Mouse (Mus musculus): ENCODE results near the gene Pbld2.

DNA sequence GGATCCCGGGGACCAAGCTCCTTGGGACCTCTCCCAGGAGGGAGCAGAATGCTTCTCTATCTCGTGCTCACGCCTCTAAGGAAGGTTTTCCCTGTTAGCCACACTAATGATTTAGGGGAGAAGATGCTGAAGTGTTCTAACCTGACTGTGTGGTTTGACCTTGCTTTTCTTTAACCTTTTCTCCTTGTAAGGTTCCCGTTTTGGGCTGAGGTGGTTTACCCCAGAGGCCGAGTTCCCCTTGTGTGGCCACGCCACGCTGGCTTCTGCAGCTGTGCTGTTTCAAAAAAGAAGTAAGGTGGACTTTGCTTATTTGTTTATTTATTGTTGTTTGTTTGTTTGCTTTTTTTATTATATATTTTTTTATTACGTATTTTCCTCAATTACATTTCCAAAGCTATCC is 23.6 kb downstream of the Pbld2 start:
- no peak for TF ChIP-seq CEBPB (IDR thresholded peaks at IDR 0.05; ENCODE audit: insufficient read depth, poor library complexity, severe bottlenecking)
- TF ChIP-seq SRF (IDR thresholded peaks at IDR 0.05; ENCODE audit: control insufficient read depth, insufficient read length, low read depth): no peak

Data from myocyte (in vitro differentiated cells).